9 mouse cellular contexts compared by ENCODE assay signal in genomic region chr5:129534500-129534899, GRCm38 (mm10). TPM values are rescaled to one million over a fixed set of nuclear protein-coding genes. Genes with fewer than 3 reads are reported as not detected.
DNase-seq lines count a peak whose midpoint lies in the region; ATAC-seq lines count a peak whose summit lies in the region.
"Had no signal": no experiment of that assay in that cellular context is flagged by ENCODE, and none has a peak within 500 bp of the region (broad histone marks: within the 10 kb centered on the region; RNA-seq: fewer than 3 reads in every experiment).

No protein-coding gene starts in this region.

- no peaks in the 10 kb centered on the region for H3K9me3 ChIP-seq in heart, embryonic 14.5 days (ENCODE audit: control insufficient read depth, low read length)
- H3K9me3 ChIP-seq in hindbrain, embryonic 10.5 days: no peaks in the 10 kb centered on the region; the same call in 1 of the 2 replicates
- H3K9me3 ChIP-seq: hindbrain, embryonic 15.5 days had no signal

- H3K27ac ChIP-seq in heart, embryonic 14.5 days (replicated peaks in 1 of 2; ENCODE audit: control insufficient read depth in 1 of 2, insufficient read depth in 1 of 2, low read depth in 2 of 2, low read length in 2 of 2): peak overlapping the region in 1 of 2 experiments; percentile 63; a peak in 1 of 4 replicates
- H3K27ac ChIP-seq in hindbrain, embryonic 10.5 days: no peak overlapping the region
- H3K27ac ChIP-seq: hindbrain, embryonic 15.5 days had no signal

- no peak for DNase-seq in cerebellum, postnatal 10 days
- DNase-seq in brain, adult 2 months (ENCODE audit: low read depth, low spot score): peak; percentile 93
- DNase-seq in left cerebral cortex, adult 9 months (ENCODE audit: low spot score in 2 of 2): peak; percentile 59 to 84
- DNase-seq in hindbrain, embryonic 10.5 days (ENCODE audit: low spot score): no peak
- DNase-seq in thymus, postnatal 4 days: no peak

- no peak overlapping the region for H3K4me2 ChIP-seq in heart, embryonic 14.5 days (ENCODE audit: low read length)
- H3K4me2 ChIP-seq: hindbrain, embryonic 15.5 days had no signal

- no peak overlapping the region for H3K4me3 ChIP-seq in heart, embryonic 14.5 days (ENCODE audit: control insufficient read depth in 1 of 2, insufficient read depth in 1 of 2, low read depth in 1 of 2, low read length in 2 of 2)
- no peak overlapping the region for H3K4me3 ChIP-seq in hindbrain, embryonic 10.5 days
- H3K4me3 ChIP-seq: hindbrain, embryonic 15.5 days had no signal

- ATAC-seq in cerebellum, adult (ENCODE audit: insufficient number of reproducible peaks, low FRiP score, low TSS enrichment): peak; percentile 40; the same call in 1 of the 2 replicates
- ATAC-seq in heart, embryonic 14.5 days (ENCODE audit: insufficient number of reproducible peaks, insufficient read depth, low FRiP score, low read depth): 0 out of 2 replicates have a peak, but pooled peaks have one; percentile 45
- no peak for ATAC-seq in erythroblast, adult 5-6 weeks (replicated peaks; ENCODE audit: low FRiP score, poor library complexity, severe bottlenecking)

- H3K27me3 ChIP-seq in heart, embryonic 14.5 days (ENCODE audit: control insufficient read depth, insufficient read depth, low read length): no peaks in the 10 kb centered on the region
- H3K27me3 ChIP-seq in hindbrain, embryonic 10.5 days (ENCODE audit: insufficient read depth, poor library complexity, severe bottlenecking): no peaks in the 10 kb centered on the region
- H3K27me3 ChIP-seq: hindbrain, embryonic 15.5 days had no signal

- WGBS in heart, embryonic 14.5 days: 28% methylated on average over 2 of the region's 2 CpGs
- 91% methylated on average over 2 of the region's 2 CpGs for WGBS in hindbrain, embryonic 10.5 days

- peaks cover 45% of the 10 kb centered on the region for H3K36me3 ChIP-seq in heart, embryonic 14.5 days (ENCODE audit: control insufficient read depth, insufficient read depth, low read length)
- H3K36me3 ChIP-seq in hindbrain, embryonic 10.5 days: peaks cover 90% of the 10 kb centered on the region

- no peak overlapping the region for H3K9ac ChIP-seq in heart, embryonic 14.5 days (ENCODE audit: low read length)
- H3K9ac ChIP-seq: hindbrain, embryonic 15.5 days had no signal

- H3K4me1 ChIP-seq in heart, embryonic 14.5 days (ENCODE audit: control insufficient read depth in 2 of 2, insufficient read depth in 2 of 2, low read length in 2 of 2): peaks cover 8 to 17% of the 10 kb centered on the region in 2 experiments
- H3K4me1 ChIP-seq in hindbrain, embryonic 10.5 days (replicated peaks): no peaks in the 10 kb centered on the region
- H3K4me1 ChIP-seq: hindbrain, embryonic 15.5 days had no signal

RNA-seq across cellular contexts. Expression of gene Sfswap, which starts 33.5 kb away (rescaled TPM):
- 28.5 and 33.1 TPM in 2 replicates for polyA plus RNA-seq in heart, embryonic 14.5 days (2014; fragmentation: Nextera tagmentation; extraction: Ambion mirVana)
- 39.8 and 46.3 TPM in 2 replicates for polyA plus RNA-seq in hindbrain, embryonic 10.5 days (2016; fragmentation: Nextera tagmentation; extraction: Ambion mirVana)
- total RNA-seq in erythroblast, adult 5-6 weeks (2015; ENCODE audit: low replicate concordance): 27.3 and 38.5 TPM in 2 replicates
- 62.3 and 91.0 TPM in 2 replicates for total RNA-seq in erythroblast, adult 5-6 weeks (2017; ENCODE audit: low replicate concordance)

RNA-seq across cellular contexts. Expression of gene Mmp17, which starts 49.5 kb away (rescaled TPM):
- polyA plus RNA-seq in heart, embryonic 14.5 days (2014; fragmentation: Nextera tagmentation; extraction: Ambion mirVana): 1.1 TPM in 2 replicates
- polyA plus RNA-seq in hindbrain, embryonic 10.5 days (2016; fragmentation: Nextera tagmentation; extraction: Ambion mirVana): 4.3 and 4.8 TPM in 2 replicates
- 0.63 TPM in 1 of 2 replicates, not detected in the other for total RNA-seq in erythroblast, adult 5-6 weeks (2015; ENCODE audit: low replicate concordance)
- 0.43 TPM in 1 of 2 replicates, not detected in the other for total RNA-seq in erythroblast, adult 5-6 weeks (2017; ENCODE audit: low replicate concordance)

Comparison
In these comparisons a context has a peak if more than half of its experiments do, and no peak if none do; other contexts are left out.
1. DNase-seq: peak in brain, adult 2 months (single experiment) and left cerebral cortex, adult 9 months (2 of 2); none in cerebellum, postnatal 10 days (0 of 2), hindbrain, embryonic 10.5 days (single experiment) and thymus, postnatal 4 days (single experiment).